Mouse (Mus musculus): Measurements from ENCODE around the gene Eif2s2.

The Eif2s2 gene

DNA sequence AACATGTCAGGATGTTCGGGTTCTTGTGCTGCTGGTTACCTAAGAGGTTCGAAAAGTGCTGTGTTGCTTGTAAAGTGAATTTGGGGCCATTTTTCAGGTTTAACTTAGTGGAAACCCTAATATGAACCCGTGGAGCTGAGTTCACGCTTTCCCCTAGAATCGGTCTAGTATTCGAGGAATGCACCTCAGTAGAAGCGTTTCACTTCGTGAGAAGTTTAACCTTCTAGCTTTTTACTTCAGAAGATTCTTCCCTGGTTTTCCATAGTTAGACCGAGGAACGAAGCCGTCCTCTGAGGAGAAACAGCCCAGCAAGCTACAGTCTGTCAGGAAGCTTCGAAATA, 280 bp upstream of the Eif2s2 start:
- no peak for DNase-seq (ENCODE audit: low spot score)

DNA sequence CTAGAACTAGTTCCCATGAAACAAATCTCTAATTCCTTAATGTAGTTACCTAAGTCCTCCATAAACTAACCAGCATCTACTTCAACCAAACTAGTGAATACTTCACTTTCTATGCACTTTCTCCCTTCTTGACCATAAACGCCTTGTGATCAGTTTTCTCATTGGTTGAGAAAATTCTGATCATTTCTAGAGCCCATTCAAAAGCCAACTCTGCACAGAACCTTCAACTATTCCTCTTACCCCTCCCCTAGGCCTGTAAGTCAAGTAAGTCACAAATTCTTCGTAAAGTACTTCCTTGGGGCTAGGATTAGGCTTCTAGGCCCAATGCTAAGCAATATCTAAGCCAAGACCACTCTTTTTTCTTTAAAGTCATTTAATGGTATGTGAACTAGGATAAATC, 1.1 kb downstream of the Eif2s2 start:
- no peak for DNase-seq (ENCODE audit: low spot score)

DNA sequence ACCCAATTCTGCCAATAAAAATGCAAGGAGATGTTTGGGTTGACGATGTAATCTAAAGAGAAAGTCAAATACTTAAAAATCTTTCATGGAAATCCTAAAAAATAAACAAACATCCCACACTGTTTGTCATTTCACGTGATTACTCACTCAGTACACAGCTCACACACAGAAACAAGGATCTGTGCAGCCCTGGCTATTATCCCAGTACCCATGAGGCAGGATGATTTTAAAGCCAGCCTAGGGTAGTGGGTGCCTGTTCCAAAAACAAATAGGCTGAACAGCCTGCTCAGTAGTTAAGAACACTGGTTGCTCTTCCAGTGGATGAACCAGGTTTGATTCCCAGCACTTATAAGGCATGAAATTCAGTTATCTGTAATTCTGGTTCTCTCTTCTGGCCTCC, 16.1 kb downstream of the Eif2s2 start:
- DNase-seq (ENCODE audit: low spot score) = no peak

DNA sequence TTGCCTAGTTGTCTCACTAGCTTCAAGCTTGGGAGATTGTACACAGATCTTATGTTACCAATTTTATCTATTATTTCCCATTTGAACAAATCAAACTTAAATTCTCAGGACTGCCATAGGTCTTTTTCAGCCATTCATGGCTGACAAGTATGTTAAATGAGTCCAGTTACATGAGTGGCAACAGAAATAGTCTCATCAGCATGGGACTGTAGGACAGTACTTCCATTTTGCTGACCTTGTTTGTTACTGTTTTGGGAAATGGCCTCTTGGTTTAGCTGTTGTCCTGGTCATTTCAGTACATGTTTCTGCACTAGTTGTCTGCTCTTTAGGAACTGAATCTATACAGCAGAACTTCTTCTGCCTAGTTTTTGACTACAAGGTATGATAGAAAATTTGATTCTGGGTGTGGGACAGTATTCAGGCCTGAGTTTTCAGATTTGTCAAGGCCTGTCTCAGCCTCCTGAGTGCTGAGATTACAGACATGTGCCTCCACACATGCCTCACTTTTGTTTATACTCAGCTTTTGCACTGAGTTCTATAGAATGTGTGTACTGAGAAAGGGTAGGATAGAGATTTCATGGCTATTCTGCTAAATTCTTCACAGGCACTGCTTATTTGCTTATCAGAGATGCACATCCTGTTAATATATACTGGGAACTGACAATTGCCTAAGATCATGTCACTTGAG, 22.6 kb downstream of the Eif2s2 start:
- DNase-seq (ENCODE audit: low spot score) = no peak

DNA sequence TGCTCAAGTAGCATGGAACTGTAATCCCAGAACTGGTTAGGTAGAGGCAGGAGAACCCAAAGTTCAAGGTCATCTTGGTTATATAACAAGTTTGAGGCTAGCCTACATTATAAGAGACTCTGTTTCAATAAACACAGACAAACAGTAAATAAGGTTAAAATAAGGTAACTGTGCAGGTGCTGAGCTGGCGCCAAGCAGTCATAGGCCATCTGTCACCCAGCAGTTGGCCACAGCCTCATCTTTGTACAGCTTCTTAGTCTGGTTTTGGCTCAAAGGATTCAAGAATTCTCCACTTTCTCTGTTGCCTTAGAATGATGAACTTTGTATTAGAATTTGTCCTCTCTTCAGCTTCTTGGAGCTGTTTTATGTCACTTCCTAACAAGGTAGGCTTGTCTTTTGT, 24.6 kb downstream of the Eif2s2 start:
- no peak for DNase-seq (ENCODE audit: low spot score)

DNA sequence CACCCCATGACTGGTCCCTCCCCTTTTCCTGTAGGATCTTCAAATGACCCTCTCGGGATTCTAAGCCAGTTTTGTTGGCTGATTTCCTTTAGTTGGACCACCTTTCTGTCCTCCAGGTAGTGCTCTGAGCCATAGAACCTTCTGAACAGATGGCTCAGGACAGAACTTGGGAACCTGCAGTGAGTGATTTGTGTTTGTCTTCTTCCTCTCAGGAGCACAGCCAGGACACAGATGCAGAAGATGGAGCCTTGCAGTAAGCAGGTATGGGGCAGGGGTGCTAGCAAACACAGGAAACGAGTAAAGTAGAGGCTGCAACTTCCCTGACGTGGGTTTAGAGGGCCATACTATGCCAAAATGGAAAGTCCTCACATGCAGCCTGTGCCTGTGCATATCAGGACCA, 27.0 kb downstream of the Eif2s2 start:
- DNase-seq (ENCODE audit: low spot score) = no peak

DNA sequence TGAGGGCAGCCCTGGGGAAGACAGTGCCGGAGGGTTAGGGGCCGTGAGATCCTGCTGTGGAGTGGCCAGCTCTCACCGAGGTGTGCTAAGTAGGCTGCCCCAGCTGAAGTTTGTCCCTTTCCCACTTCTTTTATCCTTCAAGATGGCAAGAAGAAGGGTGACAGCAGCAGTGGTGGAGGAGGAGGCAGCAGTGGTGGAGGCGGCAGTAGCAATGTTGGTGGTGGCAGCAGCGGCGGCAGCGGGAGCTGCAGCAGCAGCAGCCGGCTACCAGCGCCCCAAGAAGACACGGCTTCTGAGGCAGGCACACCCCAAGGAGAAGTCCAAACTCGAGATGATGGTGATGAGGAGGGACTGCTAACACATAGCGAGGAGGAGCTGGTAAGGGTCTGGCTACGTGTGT, 29.1 kb downstream of the Eif2s2 start:
- no peak for DNase-seq (ENCODE audit: low spot score)

DNA sequence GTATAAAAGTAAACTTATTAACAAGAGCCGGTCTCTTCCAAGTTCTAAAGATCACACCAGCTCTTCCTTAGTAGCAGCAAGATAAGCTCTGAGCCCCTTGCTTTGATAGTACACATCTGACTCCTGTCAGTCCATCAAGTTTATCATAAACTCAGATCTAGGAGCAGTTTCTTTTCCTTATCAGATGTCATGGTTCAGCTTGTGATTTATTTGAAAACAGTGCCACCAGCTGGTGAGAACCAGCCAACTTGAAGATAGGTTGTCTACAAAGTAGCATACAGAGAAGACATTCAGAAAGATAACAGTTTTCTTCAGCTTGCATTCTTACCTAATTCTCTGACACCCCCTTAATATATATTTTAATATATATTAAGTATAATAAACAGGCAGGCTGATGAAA, 37.4 kb downstream of the Eif2s2 start:
- peak; percentile 53 for DNase-seq (ENCODE audit: low spot score)

DNA sequence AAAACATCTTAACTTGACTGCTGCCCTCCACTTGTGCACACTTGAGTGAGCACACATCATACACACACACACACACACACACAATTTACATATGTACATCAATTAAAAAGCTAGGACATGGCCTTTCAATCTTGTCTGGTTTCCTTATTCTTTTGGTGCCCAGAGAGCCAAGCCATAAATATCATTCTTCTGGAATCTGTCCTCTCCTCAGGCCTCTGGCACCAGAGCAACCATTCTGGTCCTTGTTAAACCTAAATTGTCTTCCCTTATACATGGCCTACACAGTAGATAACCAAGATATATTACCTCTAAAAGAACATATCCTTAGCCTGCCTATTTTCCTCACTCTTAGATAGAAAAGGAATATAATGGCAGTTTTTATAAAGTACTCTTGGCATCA, 44.6 kb downstream of the Eif2s2 start:
- no peak for DNase-seq (ENCODE audit: low spot score)

DNA sequence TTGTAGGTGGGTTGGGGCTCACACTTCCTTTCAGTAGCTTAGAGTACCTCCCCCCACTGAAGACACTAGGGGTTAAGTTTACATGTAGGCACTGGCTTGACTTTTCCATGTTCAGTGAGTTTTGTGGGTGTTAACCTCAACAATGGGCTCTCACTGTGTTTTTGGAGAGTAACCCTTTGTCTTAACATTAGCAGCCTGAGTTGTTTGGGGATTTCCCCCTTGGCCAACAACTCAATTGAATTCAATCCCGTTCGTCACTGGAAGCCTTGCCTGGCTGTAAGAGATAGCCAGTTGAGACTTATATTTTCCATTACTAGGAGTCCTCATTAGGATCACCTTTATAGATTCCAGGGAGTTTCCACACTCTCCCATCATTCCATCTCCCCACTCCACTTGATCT, 56.2 kb downstream of the Eif2s2 start:
- DNase-seq (ENCODE audit: low spot score) = no peak

DNA sequence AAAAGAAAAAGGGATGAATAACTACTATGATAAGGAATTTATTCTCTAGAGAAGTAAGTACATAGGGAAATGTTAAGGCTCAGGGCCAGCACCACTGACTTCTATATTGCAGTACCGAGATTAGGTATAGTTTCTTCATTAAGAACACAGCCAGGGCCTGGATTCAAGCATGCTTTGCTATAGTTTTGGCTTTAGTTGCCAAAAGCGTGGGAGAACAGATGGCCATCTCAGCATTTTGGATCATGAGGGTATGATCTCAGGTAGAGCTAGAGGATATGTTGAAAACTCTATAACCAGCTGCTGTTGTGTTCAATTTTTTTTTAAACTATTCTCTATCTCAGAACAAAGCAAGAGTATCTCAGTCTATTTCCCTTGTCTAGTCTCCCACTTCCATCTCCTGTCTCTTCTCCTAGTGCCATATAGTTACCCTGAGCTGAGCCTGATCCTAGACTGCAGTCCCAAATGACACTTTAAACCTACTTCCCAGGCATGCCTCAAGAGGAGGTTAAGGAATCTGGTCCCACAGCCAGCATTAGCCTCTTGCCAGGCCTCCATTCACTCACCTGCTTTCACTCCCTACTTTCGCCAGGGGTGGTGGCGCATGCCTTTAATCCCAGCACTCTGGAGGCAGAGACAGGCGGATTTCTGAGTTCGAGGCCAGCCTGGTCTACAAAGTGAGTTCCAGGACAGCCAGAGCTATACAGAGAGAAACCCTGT, 58.4 kb downstream of the Eif2s2 start:
- no peak for DNase-seq (ENCODE audit: low spot score)

DNA sequence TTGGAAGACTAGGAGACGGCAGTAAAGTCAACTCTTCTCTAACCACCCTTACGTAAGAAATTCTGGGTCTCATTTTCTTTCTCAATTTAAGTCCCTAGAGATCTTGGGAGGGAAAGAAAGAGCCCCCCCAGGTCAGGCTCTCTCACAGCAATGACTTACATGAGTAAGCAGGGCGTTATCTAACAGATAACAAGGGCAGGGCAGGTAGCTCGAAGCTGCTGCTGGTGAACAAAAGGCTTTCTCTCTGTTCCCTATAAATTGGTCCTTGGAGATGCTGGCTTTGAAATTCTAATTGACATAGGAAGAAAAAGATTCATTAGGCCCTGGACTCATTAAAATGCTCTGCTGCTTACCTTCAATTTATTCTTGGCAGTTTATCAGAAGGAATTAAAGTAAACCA, 60.3 kb downstream of the Eif2s2 start:
- no peak for DNase-seq (ENCODE audit: low spot score)

DNA sequence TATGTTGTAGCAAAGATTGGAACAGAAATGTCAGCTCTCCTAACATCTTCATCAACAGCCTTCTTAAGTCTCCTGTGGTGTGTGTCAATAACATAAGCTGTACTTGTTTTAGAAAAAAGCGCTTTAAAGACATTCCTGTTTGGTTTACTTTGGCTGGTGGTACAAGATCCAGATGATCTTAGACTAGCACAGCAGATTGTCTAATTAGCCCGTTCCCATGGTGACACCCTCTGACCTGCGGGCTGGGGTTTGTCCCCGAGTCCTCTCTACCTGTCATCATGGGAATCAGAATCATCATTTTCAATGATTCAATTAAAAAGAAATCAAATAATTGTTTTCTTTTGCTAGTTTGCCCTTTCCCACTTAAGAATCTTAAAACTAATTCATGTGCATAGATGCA, 65.2 kb downstream of the Eif2s2 start:
- DNase-seq (ENCODE audit: low spot score) = no peak

DNA sequence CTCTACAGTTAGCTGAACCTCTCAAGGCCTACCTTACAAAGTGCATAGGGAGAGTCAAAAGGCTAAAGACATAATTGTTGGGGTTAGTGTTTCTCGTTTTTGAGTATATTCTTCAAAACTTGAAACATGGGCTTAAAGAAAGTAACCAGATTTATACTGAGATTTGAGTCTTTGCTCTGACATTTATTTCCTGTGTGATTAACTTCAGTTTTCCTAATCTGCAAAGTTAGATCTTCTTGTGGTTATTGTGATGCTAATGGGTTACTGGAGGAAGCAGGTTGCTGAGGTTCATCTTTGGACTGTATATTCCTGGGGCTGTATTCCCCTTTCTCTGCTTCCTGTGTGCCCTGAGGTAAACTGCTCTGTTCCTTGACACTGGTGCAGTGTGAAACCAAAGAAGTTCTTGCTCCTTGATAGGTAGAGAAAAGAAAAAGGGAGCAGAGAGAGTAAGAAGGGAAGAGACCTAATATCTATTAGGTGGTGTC, 66.6 kb downstream of the Eif2s2 start:
- no peak for DNase-seq (ENCODE audit: low spot score)

Data from urinary bladder, postnatal 14 days (tissue).